Mouse (Mus musculus) neural tube, postnatal 0 days (tissue): ENCODE results near the gene Itpkb. TPM values are rescaled to one million over a fixed set of nuclear protein-coding genes. Genes with fewer than 3 reads are reported as not detected.

Experiments
- polyA plus RNA-seq: library from polyadenylated mRNA; unstranded; fragments of >200 nt; fragmentation: Nextera tagmentation; extraction: Ambion mirVana; gene quantifications from 2 replicates; pipeline ENCODE4 v1.2.1, GENCODE M21; 2015

Itpkb gene
- 6.6 and 6.8 TPM in 2 replicates for polyA plus RNA-seq

DNA sequence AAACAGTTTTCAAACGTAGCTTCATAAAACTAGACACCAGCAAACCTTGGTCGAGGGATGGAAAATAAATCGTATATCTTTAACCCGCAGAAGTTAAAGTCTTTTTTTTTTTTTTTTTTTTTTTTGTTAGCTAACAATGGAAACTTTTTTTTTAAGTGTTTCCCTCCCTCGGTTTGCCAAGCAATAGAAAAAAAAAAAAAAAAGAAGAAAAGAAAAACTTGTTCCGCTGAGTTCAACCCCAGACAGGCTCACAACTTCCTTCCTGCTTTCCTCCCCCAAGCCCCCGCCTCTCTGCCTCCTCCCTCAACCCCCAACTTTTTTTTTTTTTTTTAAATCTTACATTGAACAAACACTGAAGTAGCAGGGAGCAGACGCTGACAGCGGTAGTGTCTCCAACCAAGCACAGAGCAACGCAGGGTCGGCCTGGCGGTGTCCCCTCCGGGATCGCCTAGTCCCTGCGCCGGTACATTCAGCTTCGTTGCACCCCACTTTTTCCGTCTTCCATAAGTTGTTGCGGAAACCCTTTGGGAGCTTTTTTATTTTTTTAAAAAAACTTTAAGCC lies at the start of gene Itpkb:
Gene Itpkb (plus strand): TSS at position 341 of the 562 bp plus-strand sequence.

Other genes with a start within 250 kb of the Itpkb start
- gene Coq8a, start 130.9 kb upstream of the Itpkb start, polyA plus RNA-seq, result 8.9 and 9.2 TPM in 2 replicates
- gene Psen2, start 67.0 kb upstream of the Itpkb start, polyA plus RNA-seq, result 24.8 and 27.1 TPM in 2 replicates
- gene Stum, start 153.0 kb downstream of the Itpkb start, polyA plus RNA-seq, result 38.6 and 43.0 TPM in 2 replicates
- 51.4 and 55.0 TPM in 2 replicates for gene Parp1, start 238.4 kb downstream of the Itpkb start, polyA plus RNA-seq